Mouse (Mus musculus): Measurements from ENCODE around the gene Ccdc107. TPM values are rescaled to one million over a fixed set of nuclear protein-coding genes. Genes with fewer than 3 reads are reported as not detected.

Ccdc107 gene
- total and polyA plus RNA-seq, 3 experiments, result 30.5 to 63.1 (median 33.4) TPM

DNA sequence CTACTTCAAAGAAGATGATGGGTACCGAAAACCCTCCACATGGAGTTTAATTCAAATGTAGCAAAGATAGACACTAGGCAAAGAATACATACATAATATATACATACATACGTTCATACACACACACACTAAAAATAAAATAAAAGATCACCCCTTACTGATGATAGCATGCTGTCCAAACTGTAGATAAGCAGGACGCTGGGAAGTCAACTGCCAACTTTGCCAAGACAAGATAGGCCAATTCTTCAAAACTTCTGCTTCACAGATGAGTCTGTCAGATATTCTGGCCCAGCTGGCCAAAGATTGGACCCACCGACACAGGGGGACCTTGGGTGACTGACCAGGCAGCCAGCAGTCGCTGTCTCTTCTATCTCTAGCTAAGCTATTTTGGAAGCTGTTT, 29.6 kb upstream of the Ccdc107 start:
- dilution Hi-C loops (cut with MboI; ENCODE audit: extremely low pct_ligation_motif_present, extremely low pct_unique_long_range_greater_than_20kb, low sequenced_read_pairs) (no loop called here), in situ Hi-C loops (cut with MboI; ENCODE audit: low pct_ligation_motif_present, low pct_unique_long_range_greater_than_20kb, low sequenced_read_pairs) (no loop called here)
- Histone ChIP-seq H3K27ac (ENCODE audit: insufficient read depth, low read depth) (no peak overlapping the region), H3K27me3 (replicated peaks) (peaks cover 3% of the 10 kb centered on the region), H3K4me1 (ENCODE audit: control insufficient read depth in 1 of 2, insufficient read depth in 2 of 2) (peaks cover 0 to 15% of the 10 kb centered on the region in 2 experiments; a peak in 2 of 4 replicates), H3K9me3 (replicated peaks; ENCODE audit: low read length) (peaks cover 8% of the 10 kb centered on the region), H3K4me2 (ENCODE audit: insufficient read depth, low read depth, poor library complexity, severe bottlenecking) (no peak overlapping the region), H3K9ac (ENCODE audit: insufficient read depth, low read depth) (no peak overlapping the region), H3K4me3 (replicated peaks in 1 of 3; ENCODE audit: low read depth in 2 of 3, low read length in 2 of 3, poor library complexity in 1 of 3) (no peak overlapping the region), H3K79me2 (replicated peaks; ENCODE audit: control insufficient read depth, extremely low read depth, insufficient read depth, poor library complexity, severe bottlenecking) (no peaks in the 10 kb centered on the region), H3K36me3 (replicated peaks in 1 of 2; ENCODE audit: control insufficient read depth in 1 of 2, insufficient read depth in 1 of 2, low read length in 1 of 2) (no peaks in the 10 kb centered on the region)
- no peak for TF ChIP-seq E2F4 (IDR thresholded peaks at IDR 0.05; ENCODE audit: insufficient replicate concordance, low read depth, low read length)
- TF ChIP-seq MYC (IDR thresholded peaks at IDR 0.05; ENCODE audit: low read depth, low read length), result no peak
- TF ChIP-seq SMC3 (IDR thresholded peaks at IDR 0.05; ENCODE audit: low read depth, low read length), result no peak
- no peak for TF ChIP-seq PAX5 (IDR thresholded peaks at IDR 0.05; ENCODE audit: low read length)
- no peak for TF ChIP-seq ELF1 (IDR thresholded peaks at IDR 0.05; ENCODE audit: low read depth, low read length)
- TF ChIP-seq JUN (IDR thresholded peaks at IDR 0.05; ENCODE audit: insufficient read depth, low read depth, low read length), result no peak
- no peak for TF ChIP-seq GABPA (IDR thresholded peaks at IDR 0.05; ENCODE audit: insufficient replicate concordance, low read depth, low read length)
- TF ChIP-seq TCF12 (IDR thresholded peaks at IDR 0.05; ENCODE audit: low read depth, low read length), result no peak
- no peak for TF ChIP-seq CHD2 (IDR thresholded peaks at IDR 0.05; ENCODE audit: low read length)
- TF ChIP-seq MXI1 (IDR thresholded peaks at IDR 0.05; ENCODE audit: low read depth, low read length), result no peak
- no peak for TF ChIP-seq CTCF (conservative IDR thresholded peaks at IDR 0.05 in 1 of 2, IDR thresholded peaks at IDR 0.05 in 1 of 2; ENCODE audit: low read depth in 2 of 2, low read length in 2 of 2)
- TF ChIP-seq RCOR1 (conservative IDR thresholded peaks at IDR 0.05; ENCODE audit: low read depth, low read length), result no peak
- TF ChIP-seq JUND (conservative IDR thresholded peaks at IDR 0.05; ENCODE audit: low read depth, low read length), result no peak
- DNase-seq (ENCODE audit: extremely low read depth), result no peak

DNA sequence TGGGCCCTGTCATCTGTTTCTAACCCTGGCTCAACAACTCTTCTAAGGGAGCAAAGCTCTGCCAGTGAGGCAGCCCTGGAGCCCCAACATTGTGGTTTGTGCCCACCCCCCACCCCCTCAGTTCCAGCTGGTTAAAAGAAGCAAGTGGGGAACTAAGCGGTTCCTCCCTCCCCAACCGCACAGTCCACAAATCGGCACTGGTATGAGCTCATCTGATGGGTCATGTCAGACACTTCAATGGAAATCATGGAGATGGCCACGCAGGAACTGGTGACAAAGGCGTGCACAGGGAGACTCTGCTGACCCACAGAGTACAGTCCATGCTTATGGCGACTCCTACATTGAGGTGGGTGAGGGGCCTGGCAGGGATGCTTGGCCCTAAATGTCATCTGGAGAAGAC, 26.8 kb upstream of the Ccdc107 start:
- Histone ChIP-seq H3K4me3 (replicated peaks in 1 of 3; ENCODE audit: low read depth in 2 of 3, low read length in 2 of 3, poor library complexity in 1 of 3) (no peak overlapping the region), H3K27ac (ENCODE audit: insufficient read depth, low read depth) (no peak overlapping the region), H3K27me3 (replicated peaks) (no peaks in the 10 kb centered on the region), H3K9me3 (replicated peaks; ENCODE audit: low read length) (peaks cover 12% of the 10 kb centered on the region), H3K9ac (ENCODE audit: insufficient read depth, low read depth) (no peak overlapping the region), H3K4me1 (ENCODE audit: control insufficient read depth in 1 of 2, insufficient read depth in 2 of 2) (peaks cover 0 to 15% of the 10 kb centered on the region in 2 experiments; a peak in 2 of 4 replicates), H3K4me2 (ENCODE audit: insufficient read depth, low read depth, poor library complexity, severe bottlenecking) (no peak overlapping the region), H3K79me2 (replicated peaks; ENCODE audit: control insufficient read depth, extremely low read depth, insufficient read depth, poor library complexity, severe bottlenecking) (no peaks in the 10 kb centered on the region), H3K36me3 (replicated peaks in 1 of 2; ENCODE audit: control insufficient read depth in 1 of 2, insufficient read depth in 1 of 2, low read length in 1 of 2) (no peaks in the 10 kb centered on the region)
- no peak for TF ChIP-seq ELF1 (IDR thresholded peaks at IDR 0.05; ENCODE audit: low read depth, low read length)
- TF ChIP-seq CTCF (conservative IDR thresholded peaks at IDR 0.05 in 1 of 2, IDR thresholded peaks at IDR 0.05 in 1 of 2; ENCODE audit: low read depth in 2 of 2, low read length in 2 of 2), result no peak
- no peak for TF ChIP-seq SIN3A (IDR thresholded peaks at IDR 0.05; ENCODE audit: low read length)
- TF ChIP-seq MXI1 (IDR thresholded peaks at IDR 0.05; ENCODE audit: low read depth, low read length), result no peak
- TF ChIP-seq RAD21 (IDR thresholded peaks at IDR 0.05; ENCODE audit: low read depth, low read length), result no peak
- TF ChIP-seq ZMIZ1 (IDR thresholded peaks at IDR 0.05; ENCODE audit: low read depth, low read length), result no peak
- no peak for TF ChIP-seq GABPA (IDR thresholded peaks at IDR 0.05; ENCODE audit: insufficient replicate concordance, low read depth, low read length)
- no peak for TF ChIP-seq CHD1 (IDR thresholded peaks at IDR 0.05; ENCODE audit: low read depth, low read length)
- no peak for TF ChIP-seq HCFC1 (IDR thresholded peaks at IDR 0.05; ENCODE audit: low read depth, low read length)
- TF ChIP-seq EP300 (IDR thresholded peaks at IDR 0.05; ENCODE audit: low read length), result no peak
- TF ChIP-seq ZC3H11A (IDR thresholded peaks at IDR 0.05; ENCODE audit: low read depth, low read length), result no peak
- TF ChIP-seq CHD2 (IDR thresholded peaks at IDR 0.05; ENCODE audit: low read length), result no peak
- TF ChIP-seq MYC (IDR thresholded peaks at IDR 0.05; ENCODE audit: low read depth, low read length), result no peak
- TF ChIP-seq PAX5 (IDR thresholded peaks at IDR 0.05; ENCODE audit: low read length), result no peak
- TF ChIP-seq BHLHE40 (IDR thresholded peaks at IDR 0.05; ENCODE audit: low read depth, low read length), result no peak
- no peak for TF ChIP-seq POLR2A (IDR thresholded peaks at IDR 0.05; ENCODE audit: low read depth, low read length)
- TF ChIP-seq USF1 (IDR thresholded peaks at IDR 0.05; ENCODE audit: low read depth, low read length), result no peak
- TF ChIP-seq MEF2A (IDR thresholded peaks at IDR 0.05; ENCODE audit: borderline replicate concordance, low read depth, low read length), result no peak
- TF ChIP-seq USF2 (conservative IDR thresholded peaks at IDR 0.05; ENCODE audit: low read depth, low read length), result no peak
- dilution Hi-C loops (cut with MboI; ENCODE audit: extremely low pct_ligation_motif_present, extremely low pct_unique_long_range_greater_than_20kb, low sequenced_read_pairs) (no loop called here), in situ Hi-C loops (cut with MboI; ENCODE audit: low pct_ligation_motif_present, low pct_unique_long_range_greater_than_20kb, low sequenced_read_pairs) (no loop called here)
- DNase-seq (ENCODE audit: extremely low read depth), result no peak
